Mouse (Mus musculus): ENCODE measurements around the gene Foxo1.

The Foxo1 gene

GRCm38 (mm10) chr3:52303301-52303700 lies 35.2 kb downstream of the Foxo1 start:
- DNase-seq (ENCODE audit: inconsistent age in 2 of 2, low spot score in 1 of 2) = no peak

- DNase-seq (ENCODE audit: inconsistent age in 2 of 2, low spot score in 1 of 2) = no peak
These were observed 40.6 kb downstream of the Foxo1 start for GRCm38 (mm10) chr3:52308586-52309321.

- DNase-seq (ENCODE audit: inconsistent age in 2 of 2, low spot score in 1 of 2) = no peak
These were observed 52.6 kb downstream of the Foxo1 start for GRCm38 (mm10) chr3:52320516-52321270.

- no peak for DNase-seq (ENCODE audit: inconsistent age in 2 of 2, low spot score in 1 of 2)
These were observed 54.6 kb downstream of the Foxo1 start for GRCm38 (mm10) chr3:52322401-52323385.

- no peak for DNase-seq (ENCODE audit: inconsistent age in 2 of 2, low spot score in 1 of 2)
These were observed 56.9 kb downstream of the Foxo1 start for GRCm38 (mm10) chr3:52325006-52325405.

GRCm38 (mm10) chr3:52326687-52327086 lies 58.6 kb downstream of the Foxo1 start:
- no peak for DNase-seq (ENCODE audit: inconsistent age in 2 of 2, low spot score in 1 of 2)

- DNase-seq (ENCODE audit: inconsistent age in 2 of 2, low spot score in 1 of 2) = no peak
These were observed 59.0 kb downstream of the Foxo1 start for GRCm38 (mm10) chr3:52327146-52327545.

GRCm38 (mm10) chr3:52331709-52332108 lies 63.6 kb downstream of the Foxo1 start:
- DNase-seq (ENCODE audit: inconsistent age in 2 of 2, low spot score in 1 of 2) = no peak

GRCm38 (mm10) chr3:52338761-52339160 lies 70.6 kb downstream of the Foxo1 start:
- no peak for DNase-seq (ENCODE audit: inconsistent age in 2 of 2, low spot score in 1 of 2)

GRCm38 (mm10) chr3:52340336-52341034 lies 72.3 kb downstream of the Foxo1 start:
- peak in 1 of 2 experiments; percentile 29 for DNase-seq (ENCODE audit: inconsistent age in 2 of 2, low spot score in 1 of 2)

GRCm38 (mm10) chr3:52342226-52342625 lies 74.1 kb downstream of the Foxo1 start:
- DNase-seq (ENCODE audit: inconsistent age in 2 of 2, low spot score in 1 of 2) = peak in 1 of 2 experiments; percentile 48

- DNase-seq (ENCODE audit: inconsistent age in 2 of 2, low spot score in 1 of 2) = peak; percentile 15 to 66
These were observed 74.7 kb downstream of the Foxo1 start for GRCm38 (mm10) chr3:52342801-52343200.

GRCm38 (mm10) chr3:52343270-52344070 lies 75.3 kb downstream of the Foxo1 start:
- DNase-seq (ENCODE audit: inconsistent age in 2 of 2, low spot score in 1 of 2) = no peak

GRCm38 (mm10) chr3:52345881-52346280 lies 77.7 kb downstream of the Foxo1 start:
- DNase-seq (ENCODE audit: inconsistent age in 2 of 2, low spot score in 1 of 2) = no peak

GRCm38 (mm10) chr3:52346986-52347710 lies 79.0 kb downstream of the Foxo1 start:
- peak in 1 of 2 experiments; percentile 29 for DNase-seq (ENCODE audit: inconsistent age in 2 of 2, low spot score in 1 of 2)

- DNase-seq (ENCODE audit: inconsistent age in 2 of 2, low spot score in 1 of 2) = peak in 1 of 2 experiments; percentile 39
These were observed 80.0 kb downstream of the Foxo1 start for GRCm38 (mm10) chr3:52347980-52348622.

- DNase-seq (ENCODE audit: inconsistent age in 2 of 2, low spot score in 1 of 2) = no peak
These were observed 82.5 kb downstream of the Foxo1 start for GRCm38 (mm10) chr3:52350636-52351035.

- DNase-seq (ENCODE audit: inconsistent age in 2 of 2, low spot score in 1 of 2) = peak in 1 of 2 experiments; percentile 32
These were observed 83.8 kb downstream of the Foxo1 start for GRCm38 (mm10) chr3:52351901-52352300.

Measured in adrenal gland, adult (tissue).